Mouse (Mus musculus) bone marrow macrophage, adult 2 months (primary cell): ENCODE measurements around the gene Man2a1. TPM values are rescaled to one million over a fixed set of nuclear protein-coding genes. Genes with fewer than 3 reads are reported as not detected.
A peak's percentile ranks its signal among the peaks of the same experiment; 100 is the strongest.

Source experiments
- H3K27ac ChIP-seq: 2 replicates; pipeline ENCODE4 v1.5.1; 2012; ENCODE audit warnings: low read depth, low read length; ENCODE audit not compliant: insufficient read depth
- H3K4me1 ChIP-seq: 2 replicates; pipeline ENCODE4 v1.6.1; 2012; ENCODE audit warnings: low read length; ENCODE audit not compliant: control insufficient read depth, insufficient read depth
- H3K4me3 ChIP-seq: 2 replicates; pipeline ENCODE4 v1.5.1; 2012; ENCODE audit warnings: mild to moderate bottlenecking, low read length, moderate library complexity; ENCODE audit not compliant: insufficient read depth
- CTCF ChIP-seq: IDR thresholded peaks from 2 replicates; pipeline ENCODE4 v1.5.1; 2012; ENCODE audit warnings: low read depth, mild to moderate bottlenecking, low read length, moderate library complexity
- POLR2A ChIP-seq: IDR thresholded peaks from 2 replicates; pipeline ENCODE4 v1.6.1; 2012; ENCODE audit warnings: mild to moderate bottlenecking, low read depth, low read length, borderline replicate concordance
- polyA plus RNA-seq: library from polyadenylated mRNA; stranded (reverse); fragments of >200 nt; gene quantifications from 2 replicates; pipeline ENCODE4 v1.2.4, GENCODE M21; 2012; ENCODE audit not compliant: missing spikeins, insufficient read depth, insufficient read length

Man2a1 gene
- polyA plus RNA-seq, 1 experiment = 42.3 TPM

GRCm38 (mm10) chr17:64622352-64622886, 21.9 kb downstream of the Man2a1 start:
- Histone ChIP-seq H3K4me1 (peaks cover 20% of the 10 kb centered on the region), H3K27ac (0 out of 2 replicates have a peak overlapping the region, but pooled peaks have one; percentile 3), H3K4me3 (peak overlapping the region; percentile 56)
- no peak for TF ChIP-seq CTCF
- TF ChIP-seq POLR2A = no peak

- no peak overlapping the region for H3K27ac ChIP-seq
Measured at GRCm38 (mm10) chr17:64624439-64624838, 23.9 kb downstream of the Man2a1 start.

GRCm38 (mm10) chr17:64628796-64629195, 28.3 kb downstream of the Man2a1 start:
- Histone ChIP-seq H3K4me3 (no peak overlapping the region), H3K4me1 (no peaks in the 10 kb centered on the region), H3K27ac (no peak overlapping the region)
- no peak for TF ChIP-seq CTCF
- no peak for TF ChIP-seq POLR2A

More at GRCm38 (mm10) chr17:64624439-64624838, 23.9 kb downstream of the Man2a1 start:
- Histone ChIP-seq H3K4me3 (no peak overlapping the region), H3K4me1 (peaks cover 7% of the 10 kb centered on the region)
- TF ChIP-seq CTCF (no peak), POLR2A (no peak)

- H3K4me3 ChIP-seq = no peak overlapping the region
- no peak for TF ChIP-seq CTCF
- no peak for TF ChIP-seq POLR2A
- no peak overlapping the region for H3K27ac ChIP-seq
- H3K4me1 ChIP-seq = no peaks in the 10 kb centered on the region
Measured at GRCm38 (mm10) chr17:64629486-64629885, 28.9 kb downstream of the Man2a1 start.

- no peak for TF ChIP-seq CTCF
- no peak for TF ChIP-seq POLR2A
- Histone ChIP-seq H3K4me1 (no peaks in the 10 kb centered on the region), H3K27ac (no peak overlapping the region), H3K4me3 (no peak overlapping the region)
Measured at GRCm38 (mm10) chr17:64630506-64630905, 30.0 kb downstream of the Man2a1 start.

- Histone ChIP-seq H3K4me1 (no peaks in the 10 kb centered on the region), H3K4me3 (no peak overlapping the region)
- TF ChIP-seq CTCF (no peak), POLR2A (no peak)
Measured at GRCm38 (mm10) chr17:64637868-64638537, 37.5 kb downstream of the Man2a1 start.

GRCm38 (mm10) chr17:64641376-64641775, 40.8 kb downstream of the Man2a1 start:
- no peak for TF ChIP-seq CTCF
- no peak for TF ChIP-seq POLR2A
- no peaks in the 10 kb centered on the region for H3K4me1 ChIP-seq

More at GRCm38 (mm10) chr17:64637868-64638537, 37.5 kb downstream of the Man2a1 start:
- H3K27ac ChIP-seq = no peak overlapping the region

GRCm38 (mm10) chr17:64643644-64644043, 43.1 kb downstream of the Man2a1 start:
- H3K4me3 ChIP-seq = no peak overlapping the region
- TF ChIP-seq CTCF = no peak
- TF ChIP-seq POLR2A = no peak
- H3K27ac ChIP-seq = no peak overlapping the region

More at GRCm38 (mm10) chr17:64641376-64641775, 40.8 kb downstream of the Man2a1 start:
- H3K27ac ChIP-seq = no peak overlapping the region
- no peak overlapping the region for H3K4me3 ChIP-seq

GRCm38 (mm10) chr17:64644888-64645605, 44.5 kb downstream of the Man2a1 start:
- Histone ChIP-seq H3K4me1 (no peaks in the 10 kb centered on the region), H3K27ac (no peak overlapping the region), H3K4me3 (no peak overlapping the region)
- no peak for TF ChIP-seq POLR2A
- no peak for TF ChIP-seq CTCF

More at GRCm38 (mm10) chr17:64643644-64644043, 43.1 kb downstream of the Man2a1 start:
- H3K4me1 ChIP-seq = no peaks in the 10 kb centered on the region

- TF ChIP-seq POLR2A = no peak
- TF ChIP-seq CTCF = no peak
- no peak overlapping the region for H3K4me3 ChIP-seq
- no peaks in the 10 kb centered on the region for H3K4me1 ChIP-seq
- no peak overlapping the region for H3K27ac ChIP-seq
Measured at GRCm38 (mm10) chr17:64647396-64647795, 46.9 kb downstream of the Man2a1 start.
